Mouse (Mus musculus) colon, adult 2 months (tissue): ENCODE results near the gene Ocrl. TPM values are rescaled to one million over a fixed set of nuclear protein-coding genes. Genes with fewer than 3 reads are reported as not detected.

ENCODE experiments used
- polyA plus RNA-seq: library from polyadenylated mRNA; depleted of rRNA; stranded (reverse); fragments of >200 nt; gene quantifications from 2 replicates; pipeline ENCODE4 v1.2.3, GENCODE M21; 2012; rRNA removed

The Ocrl gene
- 6.5 and 6.6 TPM in 2 replicates for polyA plus RNA-seq

GRCm38 (mm10) chrX:47912306-47912792 is at the start of gene Ocrl:
Ocrl (plus strand) TSS chrX:47912387.

DNA sequence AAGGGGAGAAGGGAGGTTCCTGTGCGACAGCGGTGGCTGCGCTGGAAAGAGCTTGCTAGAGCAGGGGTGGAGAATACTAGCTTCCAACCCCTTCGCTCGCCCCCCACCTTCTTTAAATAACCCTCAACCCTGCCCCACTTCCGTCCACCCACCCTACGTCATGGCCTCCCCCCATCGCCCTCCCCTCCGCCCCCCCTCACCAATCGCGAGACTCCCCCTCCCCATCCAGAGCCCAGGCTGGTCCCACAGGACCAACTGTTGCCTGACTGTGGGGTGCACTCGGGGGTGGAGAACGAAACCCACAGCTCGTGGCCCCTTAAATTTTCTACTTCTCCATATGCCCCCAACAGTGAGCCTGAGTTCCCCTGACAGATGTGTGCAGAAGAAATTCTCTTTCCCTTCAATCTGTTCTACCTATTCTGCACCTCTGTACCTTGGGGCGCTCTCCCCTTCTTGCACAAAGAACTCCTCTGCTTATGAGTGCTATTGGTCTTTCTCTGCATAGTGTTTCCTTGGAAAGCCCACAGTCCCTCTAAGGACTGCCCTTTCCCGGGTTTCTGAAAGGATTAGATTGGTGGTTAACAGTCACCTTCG is 19.7 kb upstream of the Ocrl start, which contains the start of gene Smarca1:
Gene Smarca1 (minus strand): TSS at position 544 of the 594 bp plus-strand sequence.

Other genes starting within 250 kb of the Ocrl start
- gene Smarca1, start 19.4 kb upstream of the Ocrl start, polyA plus RNA-seq, result 0.09 and 0.28 TPM in 2 replicates
- gene Apln, start 122.5 kb downstream of the Ocrl start, polyA plus RNA-seq, result 1.3 and 1.8 TPM in 2 replicates
- gene Xpnpep2, start 196.3 kb downstream of the Ocrl start, polyA plus RNA-seq, result 2.2 and 18.6 TPM in 2 replicates
- gene Sash3, start 234.0 kb downstream of the Ocrl start, polyA plus RNA-seq, result 3.5 and 4.0 TPM in 2 replicates